Mouse (Mus musculus) cerebellum, adult 11 months (tissue): ENCODE results near the gene Btg1.
A peak's percentile ranks its signal among the peaks of the same experiment; 100 is the strongest.

Experiments
- DNase-seq: peaks from one replicate; pipeline ENCODE4 v3.0.0; 2022

Btg1 gene

DNA sequence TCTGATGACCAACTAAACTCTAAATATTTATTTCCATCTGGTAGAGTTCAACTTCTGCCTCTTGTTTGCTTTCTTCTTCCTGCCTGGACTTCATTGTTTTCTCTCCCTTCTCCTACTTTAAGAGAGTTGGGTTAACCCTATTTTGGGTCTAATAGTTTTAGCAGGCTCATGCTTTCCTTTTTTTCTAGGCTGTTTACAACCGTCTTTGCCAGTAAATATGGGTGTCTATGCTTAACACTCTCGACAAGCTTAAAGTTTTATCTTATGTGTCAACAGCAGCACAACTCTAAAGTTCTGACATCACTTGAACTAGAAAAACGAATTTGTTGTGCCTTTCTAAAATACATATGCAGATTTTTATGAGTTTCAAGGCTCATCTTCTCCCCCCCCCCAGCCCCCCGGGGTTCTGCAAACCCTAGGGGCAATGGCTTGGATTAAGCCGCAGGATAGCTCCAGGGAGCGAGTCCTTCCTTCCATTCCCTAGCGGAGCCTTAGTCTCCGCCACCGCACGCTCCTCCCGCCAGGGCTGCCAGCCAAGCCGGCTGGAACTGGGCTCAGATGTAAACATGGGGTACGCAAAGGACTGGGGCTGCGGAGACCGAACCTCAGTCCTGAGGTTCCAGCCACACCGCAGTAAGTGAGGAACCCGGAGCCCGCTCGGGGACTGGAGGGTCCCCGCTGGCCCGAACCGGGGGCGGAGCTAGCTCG lies 651 bp upstream of the Btg1 start:
- no peak for DNase-seq

DNA sequence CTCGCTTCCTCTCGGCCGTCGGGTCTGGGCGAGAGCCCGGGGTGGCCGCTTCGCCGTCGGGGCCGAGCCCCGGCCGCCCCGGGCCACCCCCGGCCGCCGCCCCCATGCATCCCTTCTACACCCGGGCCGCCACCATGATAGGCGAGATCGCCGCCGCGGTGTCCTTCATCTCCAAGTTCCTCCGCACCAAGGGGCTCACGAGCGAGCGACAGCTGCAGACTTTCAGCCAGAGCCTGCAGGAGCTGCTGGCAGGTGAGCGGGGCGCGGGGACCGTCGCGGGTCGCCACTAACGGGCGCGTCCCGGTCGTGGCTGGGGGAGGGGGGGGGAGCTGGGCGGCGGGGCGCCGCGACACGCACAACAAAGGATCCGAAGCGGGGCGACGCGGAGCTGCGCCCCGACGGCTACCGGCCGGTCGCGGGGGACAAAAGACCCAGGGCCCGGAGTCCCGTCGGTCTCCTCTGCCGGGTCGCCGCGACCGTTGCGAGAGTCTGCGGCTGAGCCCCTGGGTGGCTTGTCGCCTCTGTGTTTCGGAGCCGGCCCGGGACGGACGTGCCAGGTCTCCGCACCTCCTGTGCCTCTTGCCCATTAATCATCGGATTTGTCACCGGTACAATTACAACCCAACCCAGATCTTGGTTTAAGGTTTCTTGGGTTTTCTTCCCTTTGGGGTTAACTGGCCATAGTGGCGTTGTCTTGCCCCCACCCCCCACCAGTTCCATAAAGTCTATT lies 580 bp downstream of the Btg1 start:
- DNase-seq, result peak; percentile 50

DNA sequence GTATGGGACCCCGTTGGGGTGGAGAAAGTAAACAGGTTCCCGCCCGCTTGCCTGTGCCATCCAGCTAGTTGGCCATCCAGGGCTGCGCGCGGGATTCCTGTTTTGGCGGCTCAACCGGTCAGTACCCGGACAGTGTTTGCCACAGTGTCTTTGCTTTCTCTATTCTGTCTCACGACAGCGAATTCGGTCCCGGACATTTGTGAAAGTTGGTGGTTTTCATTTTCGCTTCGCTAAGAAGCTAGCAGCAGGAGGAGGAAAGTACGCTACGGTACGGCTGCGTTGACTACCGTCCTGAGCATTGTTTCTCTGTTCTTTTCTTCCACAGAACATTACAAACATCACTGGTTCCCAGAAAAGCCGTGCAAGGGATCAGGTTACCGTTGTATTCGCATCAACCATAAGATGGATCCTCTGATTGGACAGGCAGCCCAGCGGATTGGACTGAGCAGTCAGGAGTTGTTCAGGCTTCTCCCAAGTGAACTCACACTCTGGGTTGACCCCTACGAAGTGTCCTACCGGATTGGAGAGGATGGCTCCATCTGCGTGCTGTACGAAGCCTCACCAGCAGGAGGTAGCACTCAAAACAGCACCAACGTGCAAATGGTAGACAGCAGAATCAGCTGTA lies 1.3 kb downstream of the Btg1 start:
- peak; percentile 63 for DNase-seq

DNA sequence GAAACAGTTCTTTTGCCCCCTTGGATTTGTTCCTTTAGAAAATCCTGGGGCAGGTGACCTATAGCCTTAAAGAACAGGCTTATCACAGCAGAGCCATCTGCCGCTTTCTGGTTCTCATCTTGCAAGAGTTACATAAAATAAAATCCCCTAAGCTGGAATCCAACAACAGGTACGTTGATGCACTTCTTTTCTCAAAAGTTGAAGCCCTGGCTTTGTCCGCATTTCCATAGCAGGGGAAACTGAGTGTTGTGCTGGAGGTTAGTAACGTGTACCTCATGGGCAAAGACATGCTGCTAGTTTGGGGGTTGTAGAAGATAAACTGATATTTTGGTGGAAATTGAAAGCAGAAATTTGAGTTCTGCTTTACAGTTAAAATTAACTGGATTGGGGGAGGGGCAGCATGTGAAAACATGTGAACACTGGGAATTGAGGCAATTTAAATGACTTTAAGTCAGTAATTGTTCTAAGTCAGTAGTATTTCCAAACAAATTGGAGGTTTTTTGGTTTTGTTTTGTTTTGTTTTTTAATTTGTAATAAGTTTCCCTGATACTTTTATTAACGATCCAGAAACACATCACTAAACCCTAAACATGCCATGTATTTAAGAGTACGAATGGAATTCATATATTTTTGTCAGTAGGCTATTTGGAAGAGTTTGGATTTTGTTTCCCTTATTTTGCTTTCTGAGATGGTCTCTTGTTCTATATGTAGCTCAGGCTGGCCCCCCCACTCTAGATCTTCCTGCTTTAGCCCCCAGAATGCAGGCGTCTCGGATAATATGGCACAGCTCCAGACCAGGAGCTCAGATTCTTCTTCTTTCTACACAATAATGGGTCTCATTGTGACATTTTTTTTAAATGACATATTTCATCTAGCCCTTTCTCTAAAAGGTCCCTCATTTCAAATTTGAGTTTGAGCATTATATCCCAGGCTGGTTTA lies 3.4 kb downstream of the Btg1 start:
- DNase-seq, result no peak

DNA sequence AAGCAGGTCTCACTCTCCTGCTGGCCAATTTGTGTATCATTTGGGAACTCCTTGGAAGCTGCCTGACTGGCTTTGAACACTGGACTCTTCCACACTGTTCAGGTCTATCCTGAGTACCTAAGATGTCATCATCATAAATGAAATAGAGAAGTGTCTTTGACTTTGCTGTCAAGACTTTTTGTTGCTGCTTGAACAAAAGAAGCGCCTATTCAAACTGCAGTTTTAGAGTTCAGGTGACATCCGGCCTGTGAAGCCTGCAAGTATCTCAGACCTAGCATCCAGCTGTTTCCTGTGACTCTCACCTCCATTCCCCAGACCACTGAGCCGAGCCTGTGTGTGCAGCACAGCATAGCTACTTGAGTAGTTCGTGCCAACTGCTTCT lies 4.1 kb downstream of the Btg1 start:
- no peak for DNase-seq

DNA sequence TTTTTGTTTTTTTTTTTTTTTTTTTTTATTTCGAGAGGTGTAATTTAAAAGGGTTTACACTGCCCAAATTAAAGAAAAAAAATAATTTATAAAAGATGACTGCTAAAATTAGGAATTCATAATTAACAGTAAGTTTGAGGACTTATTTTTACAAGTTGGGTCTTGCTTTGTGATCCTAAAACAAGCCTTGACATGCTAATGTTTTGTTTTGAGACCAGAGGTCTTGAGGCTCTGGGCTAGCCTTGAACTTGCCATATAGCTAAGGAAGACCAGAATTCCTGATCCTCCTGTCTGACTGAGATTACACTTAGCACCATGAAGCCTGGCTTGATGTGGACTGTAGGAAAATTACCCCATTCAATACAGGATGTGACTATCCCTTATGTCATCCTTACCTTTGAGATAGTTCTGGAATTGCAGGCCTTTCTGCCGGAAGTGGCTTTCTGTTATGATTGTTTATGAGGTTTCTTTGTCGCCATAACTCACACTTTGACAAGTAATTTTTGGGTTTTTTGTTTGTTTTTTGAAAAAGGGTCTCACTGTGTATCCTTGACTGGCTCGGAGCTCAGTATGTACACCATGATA lies 4.6 kb downstream of the Btg1 start:
- DNase-seq, result no peak

DNA sequence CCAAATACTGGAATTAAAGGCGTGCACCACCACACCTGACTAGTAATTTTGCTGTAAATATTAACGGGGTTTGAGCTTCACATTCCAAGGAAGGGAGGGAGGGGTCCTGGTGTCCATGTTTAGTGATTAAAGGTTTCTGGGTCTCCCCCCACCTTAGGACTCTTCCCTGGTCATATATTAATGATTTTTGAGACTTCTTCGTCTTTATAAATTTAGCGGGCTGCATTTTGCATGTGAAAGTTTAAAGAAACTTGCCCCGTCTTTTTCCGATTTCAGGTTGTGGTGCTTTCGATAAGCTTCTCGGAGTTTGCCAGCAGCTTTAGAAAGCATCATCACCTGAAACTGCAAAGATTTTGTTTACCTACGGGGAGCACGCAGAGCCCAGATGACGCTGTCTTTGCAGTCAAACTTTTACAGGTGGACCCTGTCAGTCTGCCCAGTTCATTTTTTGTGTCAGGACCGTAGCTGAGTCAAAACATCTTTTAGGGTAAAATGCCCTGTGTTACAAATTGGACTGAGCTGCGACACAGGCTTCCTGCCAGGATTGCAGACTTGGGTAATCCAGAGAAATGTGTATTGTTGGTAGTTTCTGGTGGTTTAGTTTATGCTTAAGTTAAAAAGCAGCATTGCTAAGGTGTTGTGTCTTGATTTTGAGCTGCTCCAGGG lies 5.3 kb downstream of the Btg1 start:
- DNase-seq, result peak; percentile 45

DNA sequence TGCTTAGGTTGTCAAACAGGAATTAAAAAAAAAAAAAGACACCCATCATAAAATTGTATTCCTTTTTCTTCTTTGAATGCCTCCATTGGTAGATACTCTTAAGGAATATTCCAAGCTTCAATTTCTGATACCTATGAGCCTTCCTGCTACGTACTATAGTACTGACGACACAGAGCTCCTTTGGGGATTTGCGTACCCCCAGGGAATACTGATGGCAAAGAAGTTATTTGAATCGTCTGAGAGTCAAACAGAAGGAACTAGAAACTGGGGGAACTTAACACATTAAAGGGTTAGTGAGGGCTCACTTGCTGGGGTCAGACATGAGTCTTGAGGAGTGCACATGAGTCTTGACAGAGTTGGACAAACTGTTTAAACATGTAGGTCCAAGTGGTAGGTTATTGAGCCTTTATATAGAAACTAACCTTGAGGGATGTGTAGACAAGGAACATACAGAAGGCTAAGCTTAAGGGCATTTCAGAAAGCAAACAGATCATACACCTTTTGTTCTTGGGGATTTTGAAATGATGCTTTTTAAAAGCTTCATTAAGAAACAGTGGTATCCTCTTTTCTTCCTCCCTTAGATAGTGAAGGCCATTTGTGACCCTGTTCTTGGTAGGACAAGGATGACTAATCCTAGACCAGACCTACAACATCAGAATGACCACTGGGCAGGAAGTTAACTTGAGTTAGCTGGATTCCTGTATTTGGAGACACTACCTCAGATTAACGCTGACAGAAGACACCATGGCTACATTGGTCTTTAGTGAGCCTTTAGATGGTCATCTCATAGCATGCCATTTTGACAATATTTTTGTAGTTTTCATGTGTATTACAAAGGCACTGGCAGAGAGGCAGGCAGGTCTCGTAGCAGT lies 6.2 kb downstream of the Btg1 start:
- DNase-seq, result no peak

DNA sequence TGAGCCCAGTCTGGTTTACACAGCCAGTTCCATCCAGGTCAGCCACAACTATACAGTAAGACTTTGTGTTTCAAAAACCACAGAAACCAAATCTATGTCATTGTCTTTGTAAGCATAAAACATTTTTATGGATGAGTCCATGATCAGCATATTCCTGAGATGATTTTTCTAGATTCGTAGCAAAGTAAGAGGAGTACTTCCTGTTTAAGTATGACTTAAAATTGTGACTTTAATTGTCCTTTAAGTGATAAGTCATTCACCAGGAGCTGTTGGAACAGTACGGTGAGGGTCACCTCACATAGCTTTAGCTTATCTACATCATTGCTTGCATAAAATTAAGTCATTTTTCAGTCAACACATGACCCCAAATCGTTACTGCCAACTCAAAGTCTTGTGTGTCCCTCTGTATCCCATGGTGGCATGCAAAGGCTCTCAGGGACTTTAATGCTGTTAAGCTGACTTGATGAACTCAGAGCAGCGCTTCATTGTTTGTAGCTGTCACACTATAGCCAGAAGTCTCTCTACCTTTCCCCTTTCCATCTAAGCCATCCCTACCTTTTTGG lies 6.9 kb downstream of the Btg1 start:
- DNase-seq, result no peak

DNA sequence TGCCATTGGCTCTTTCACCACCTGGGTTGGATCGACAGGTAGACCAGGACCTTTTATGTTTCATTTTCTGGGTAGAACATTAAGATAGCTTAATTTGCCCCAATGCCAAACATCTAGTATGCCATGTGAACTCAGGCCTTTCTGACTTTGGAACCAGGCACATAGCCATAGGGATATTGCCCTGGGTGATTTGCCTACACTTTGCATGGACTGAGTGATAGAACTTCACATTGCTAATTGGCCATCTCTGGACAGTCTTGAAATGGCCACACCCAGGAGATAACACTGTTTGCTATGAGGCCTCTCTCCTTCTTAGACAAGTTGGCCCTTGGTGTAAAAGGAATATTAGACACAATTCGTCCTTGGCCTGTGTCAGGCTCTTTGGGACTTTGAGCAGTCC lies 7.6 kb downstream of the Btg1 start:
- DNase-seq, result no peak

DNA sequence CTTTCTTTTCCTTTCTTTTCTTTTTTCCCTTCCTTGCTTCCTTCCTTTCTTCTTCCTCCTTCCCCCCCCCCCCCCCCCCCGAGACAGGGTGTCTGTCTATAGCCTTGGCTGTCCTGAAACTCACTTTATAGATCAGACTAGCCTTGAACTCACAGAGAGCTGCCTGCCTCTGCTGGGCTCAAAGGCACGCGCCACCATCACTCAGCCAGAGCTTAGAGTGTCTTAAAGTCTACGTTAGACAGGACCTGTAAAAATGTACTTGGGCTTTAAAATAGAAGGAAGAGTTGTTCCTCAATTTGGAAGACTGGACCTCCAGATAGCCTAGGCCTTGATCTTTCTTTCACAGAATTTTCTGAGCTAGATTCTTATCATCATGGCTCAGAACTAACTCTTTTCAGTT lies 8.3 kb downstream of the Btg1 start:
- no peak for DNase-seq

DNA sequence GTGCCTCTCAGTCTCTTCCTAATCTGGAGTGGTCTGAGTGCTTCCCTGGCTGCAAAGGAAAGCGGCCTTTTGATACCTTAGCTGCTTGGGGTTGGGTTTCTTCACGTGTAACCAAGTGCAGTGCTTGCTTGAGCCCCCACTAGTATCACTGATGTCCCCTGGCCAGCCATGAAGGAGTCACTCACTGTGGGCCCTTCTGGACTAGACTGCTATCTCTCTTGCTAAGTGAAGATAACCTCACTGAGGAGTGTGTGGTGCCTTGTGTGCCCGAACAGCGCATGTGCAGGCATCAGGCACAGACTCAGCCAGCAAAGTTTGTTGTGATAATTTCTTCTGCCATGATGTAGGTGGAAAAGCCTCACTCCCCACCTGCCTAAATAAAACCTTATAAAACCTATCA lies 8.9 kb downstream of the Btg1 start:
- no peak for DNase-seq

DNA sequence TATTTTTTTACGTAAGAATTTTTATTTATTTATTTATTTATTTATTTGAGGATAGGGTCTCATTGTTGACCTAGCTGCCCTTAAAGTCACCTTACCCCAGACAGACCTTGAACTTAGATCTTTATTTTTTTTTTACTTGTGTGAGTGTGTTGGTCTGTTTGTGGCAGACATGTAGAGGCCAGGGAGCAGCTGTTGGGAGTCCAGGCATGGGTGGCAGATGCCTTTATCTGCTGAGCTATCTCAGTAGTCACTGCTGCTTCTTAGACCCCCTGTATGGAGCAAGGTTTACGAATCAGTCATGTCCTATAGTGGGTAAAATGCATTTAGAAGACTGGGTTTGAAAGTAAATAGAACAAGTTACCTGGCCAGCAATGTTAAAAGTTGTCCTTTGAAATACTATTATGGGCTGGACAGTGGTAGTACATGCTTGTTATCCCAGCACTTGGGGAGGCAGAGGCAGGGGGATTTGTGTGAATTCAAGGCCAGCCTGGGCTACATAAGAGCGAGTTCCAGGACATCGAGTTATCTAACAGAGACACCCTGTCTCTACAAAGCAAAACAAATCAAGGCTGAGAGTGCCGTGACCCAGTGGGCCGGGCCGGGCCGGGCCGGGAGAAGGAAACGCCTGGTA lies 9.4 kb downstream of the Btg1 start:
- DNase-seq, result no peak

DNA sequence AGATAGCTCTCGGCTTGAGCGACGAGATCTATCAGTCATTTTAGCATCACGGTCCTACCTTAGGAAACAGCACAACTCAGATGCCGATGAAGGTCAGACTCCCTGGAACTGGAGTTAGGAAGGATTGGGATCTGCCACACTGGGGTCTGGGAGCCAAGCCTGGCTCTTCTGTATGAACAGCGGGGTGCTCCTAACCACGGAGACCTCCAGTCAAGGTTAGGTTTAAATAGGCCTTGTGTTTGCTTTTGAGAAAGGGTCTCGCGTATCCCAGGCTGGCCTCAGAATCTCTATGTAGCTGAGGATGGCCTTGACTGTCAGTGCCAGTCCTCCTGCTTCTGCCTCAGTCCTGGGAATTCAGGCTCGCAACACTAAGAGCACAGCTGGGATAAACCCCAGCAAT lies 10.5 kb downstream of the Btg1 start:
- peak; percentile 38 for DNase-seq

DNA sequence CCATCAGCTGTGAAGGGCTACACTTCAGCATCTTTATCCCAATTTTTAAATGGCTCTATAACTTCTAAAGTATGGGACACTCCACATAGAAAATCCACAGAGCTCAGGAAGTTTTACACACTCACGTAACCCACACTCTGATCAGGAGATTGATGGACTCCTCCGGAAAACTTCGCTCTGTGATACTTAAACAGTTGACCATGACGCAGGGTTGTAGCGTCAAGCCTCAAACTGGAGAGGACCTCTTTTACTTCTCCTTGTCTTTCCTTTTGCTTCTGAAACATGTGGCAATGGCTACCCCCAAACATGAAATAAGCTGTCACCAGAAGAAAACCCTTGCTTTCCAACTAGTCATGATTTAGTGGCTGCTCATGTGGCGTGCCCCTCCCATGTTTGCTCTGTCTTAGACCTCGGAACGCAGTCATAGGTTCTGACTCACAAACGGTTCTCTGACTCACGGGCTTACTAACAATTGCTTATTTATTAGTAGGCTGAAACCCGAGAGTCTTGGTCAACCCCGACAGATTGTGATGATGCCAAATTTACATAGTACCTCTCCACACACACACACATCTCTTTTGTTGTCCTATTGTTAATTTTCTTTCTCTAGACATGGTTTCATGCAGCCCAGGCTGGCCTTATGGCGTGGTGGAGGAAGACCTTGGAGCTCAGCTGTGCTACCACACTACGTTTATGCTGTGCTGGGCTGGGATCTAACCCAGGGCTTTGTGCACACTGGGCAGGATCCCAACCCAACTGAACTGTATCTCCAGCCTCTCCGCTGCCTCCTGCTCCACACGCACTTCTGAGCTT lies 11.5 kb downstream of the Btg1 start:
- DNase-seq, result peak; percentile 53

DNA sequence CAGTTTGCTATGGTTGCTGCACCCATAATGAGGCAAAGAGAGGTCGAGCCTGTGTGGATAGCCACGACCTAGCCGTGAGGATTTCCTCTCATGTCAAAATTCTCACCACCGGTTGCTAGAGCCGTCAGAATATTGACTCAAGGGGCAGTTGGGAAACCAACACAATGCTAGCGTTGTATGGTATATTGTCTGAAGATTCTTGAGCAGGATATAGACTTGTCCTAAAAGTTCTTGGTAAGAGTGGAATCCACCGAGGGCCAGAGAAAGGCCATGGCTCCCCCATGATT lies 12.1 kb downstream of the Btg1 start:
- no peak for DNase-seq

DNA sequence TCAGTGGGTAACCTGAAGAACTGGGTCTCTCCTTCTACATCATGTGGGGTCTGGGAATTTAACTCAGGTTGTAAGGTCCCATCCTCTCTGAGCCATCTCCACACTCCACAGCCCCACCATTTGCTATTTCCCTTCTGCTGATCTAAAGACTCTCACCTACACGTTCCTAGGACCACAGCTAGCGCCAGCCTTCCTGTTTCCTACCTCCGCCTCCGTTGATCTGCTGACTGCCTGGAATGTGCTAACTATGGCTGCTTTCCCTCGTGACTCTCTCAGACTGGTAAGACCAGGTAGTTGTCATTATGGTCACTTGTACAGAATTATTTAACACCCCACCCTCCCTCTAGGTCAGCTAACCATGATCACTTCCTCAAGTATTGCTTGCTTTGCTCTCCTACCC lies 13.3 kb downstream of the Btg1 start:
- no peak for DNase-seq

DNA sequence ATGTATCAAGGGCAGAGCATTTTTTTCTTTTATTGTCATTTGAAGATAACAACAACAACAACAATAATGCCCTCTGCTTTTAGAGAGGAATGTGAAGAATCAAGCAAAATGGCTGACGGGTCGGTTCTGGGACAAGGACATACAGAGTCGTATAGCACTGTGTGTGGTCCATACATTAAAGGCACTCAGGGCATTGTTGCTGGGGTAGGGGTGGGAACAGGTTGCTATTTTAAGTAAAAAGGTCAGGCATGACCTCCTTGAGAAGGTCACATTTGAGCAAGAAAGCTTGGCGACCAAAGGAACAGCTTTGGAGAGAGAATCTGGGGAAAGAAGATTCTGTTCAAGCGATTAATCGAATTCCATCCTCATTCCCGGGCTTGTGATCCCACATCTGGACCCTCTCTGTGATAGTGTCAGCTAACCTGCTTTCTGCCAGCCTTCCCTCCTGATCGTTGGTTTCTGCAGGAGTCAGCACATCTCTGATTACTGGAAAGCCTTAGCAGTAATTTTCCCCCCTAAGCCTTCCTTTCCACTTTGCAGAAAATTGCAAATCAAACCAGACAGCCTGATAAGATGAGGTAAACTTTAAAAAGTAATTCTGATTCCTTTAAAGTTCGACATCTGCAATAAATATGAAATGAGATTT lies 14.4 kb downstream of the Btg1 start:
- DNase-seq, result no peak
